Mouse (Mus musculus) small intestine, adult 2 months (tissue): Measurements from ENCODE around the gene Sik3.

Experiments
- CTCF ChIP-seq: fragments of 200-500 bp; IDR thresholded peaks from 2 replicates; pipeline ENCODE4 v1.5.1; 2012; ENCODE audit warnings: low read depth, mild to moderate bottlenecking, control low read depth, inconsistent platforms, low read length, moderate library complexity, mixed read lengths; ENCODE audit not compliant: insufficient replicate concordance, insufficient read length; ENCODE audit errors: extremely low read depth
- POLR2A ChIP-seq: fragments of 200-500 bp; IDR thresholded peaks from 2 replicates; pipeline ENCODE4 v1.6.1; 2012; ENCODE audit warnings: low read depth, mild to moderate bottlenecking, control low read depth, inconsistent platforms, low read length, moderate library complexity

DNA sequence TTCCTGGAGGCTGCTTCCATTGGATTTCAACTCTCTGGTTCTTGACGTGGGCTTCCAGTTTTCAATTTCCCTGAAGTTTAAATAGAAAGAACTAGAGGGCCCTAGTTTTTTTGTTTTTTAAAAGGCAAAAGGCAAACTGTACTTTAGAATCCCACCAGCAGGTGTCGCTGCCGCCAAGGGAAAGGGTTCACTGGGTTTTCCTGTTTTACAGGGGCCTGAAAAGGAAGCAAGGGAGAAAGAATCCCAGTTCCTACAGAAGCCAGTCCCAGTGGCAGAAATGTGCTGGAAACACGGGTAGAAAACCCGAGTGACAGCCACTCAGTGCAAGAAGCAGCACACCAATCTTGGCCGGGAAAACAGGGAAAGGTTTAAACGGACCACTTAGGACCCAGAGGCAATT, 8.9 kb upstream of the Sik3 start:
- TF ChIP-seq CTCF, result peak; percentile 84; the same call in 1 of the 2 replicates
- TF ChIP-seq POLR2A, result no peak
